Mouse (Mus musculus): ENCODE measurements around the gene 1700001P01Rik.
"Not testable (repeated sequence)": the region's sequence is repeated elsewhere in the genome, so short reads cannot be mapped to it uniquely, and the experiment has no call there.

The 1700001P01Rik gene

DNA sequence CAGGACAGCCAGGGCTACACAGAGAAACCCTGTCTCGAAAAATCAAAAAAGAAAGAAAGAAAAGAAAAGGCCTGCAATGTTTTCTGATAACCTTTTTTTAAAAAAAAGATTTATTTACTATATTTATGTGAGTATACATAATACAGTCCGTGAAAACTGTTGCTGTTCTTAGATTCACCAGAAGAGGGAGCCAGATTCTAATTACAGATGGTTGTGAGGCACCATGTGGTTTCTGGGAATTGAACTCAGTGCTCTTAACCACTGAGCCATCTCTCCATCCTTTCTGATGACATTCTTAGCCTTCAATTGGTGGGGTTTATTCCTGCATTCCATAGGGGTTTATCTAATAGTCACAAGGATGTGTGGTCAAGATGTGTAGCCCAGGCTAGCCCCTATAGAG is 17.4 kb upstream of the 1700001P01Rik start:
- DNase-seq (ENCODE audit: extremely low read depth, low read depth): no peak

DNA sequence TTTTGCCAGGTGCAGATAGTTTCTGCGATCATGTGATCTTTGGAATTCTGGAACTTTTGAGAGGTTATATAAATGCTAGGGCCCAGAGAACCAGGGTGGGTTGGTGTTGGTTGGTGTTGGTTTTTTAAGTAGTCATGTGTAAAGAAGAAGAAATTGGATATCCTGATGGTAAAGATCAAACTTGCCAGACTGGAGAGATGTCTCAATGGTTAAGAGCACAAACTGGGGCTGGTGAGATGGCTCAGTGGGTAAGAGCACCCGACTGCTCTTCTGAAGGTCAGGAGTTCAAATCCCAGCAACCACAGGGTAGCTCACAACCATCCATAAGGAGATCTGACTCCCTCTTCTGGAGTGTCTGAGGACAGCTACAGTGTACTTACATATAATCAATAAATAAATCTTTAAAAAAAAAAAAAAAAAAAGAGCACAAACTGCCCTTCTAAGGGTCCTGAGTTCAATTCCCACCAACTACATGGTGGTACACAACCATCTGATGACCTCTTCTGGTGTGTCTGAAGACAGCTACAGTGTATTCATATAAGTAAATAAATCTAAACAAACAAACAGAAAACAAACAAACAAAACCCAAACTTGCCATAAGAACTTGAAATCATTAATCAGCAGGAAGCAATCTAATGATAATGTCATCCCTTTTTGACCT is 15.2 kb upstream of the 1700001P01Rik start:
- DNase-seq (ENCODE audit: extremely low read depth, low read depth): not testable (repeated sequence)

DNA sequence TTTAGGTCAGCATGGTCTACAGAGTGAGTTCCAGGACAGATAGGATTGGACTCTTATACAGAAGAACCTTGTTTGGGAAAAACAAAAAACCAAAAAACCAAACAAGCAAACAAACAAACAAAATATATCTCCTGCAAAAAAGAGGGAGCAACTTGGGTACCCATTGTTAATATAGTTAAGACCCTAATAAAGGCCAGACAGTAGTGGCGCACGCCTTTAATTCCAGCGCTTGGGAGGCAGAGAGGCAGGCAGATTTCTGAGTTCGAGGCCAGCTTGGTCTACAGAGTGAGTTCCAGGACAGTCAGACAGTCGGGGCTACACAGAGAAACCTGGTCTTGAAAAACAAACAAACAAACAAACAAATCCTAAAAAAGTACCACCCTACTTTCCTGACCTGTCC is 14.0 kb upstream of the 1700001P01Rik start:
- no peak for DNase-seq (ENCODE audit: extremely low read depth, low read depth)

DNA sequence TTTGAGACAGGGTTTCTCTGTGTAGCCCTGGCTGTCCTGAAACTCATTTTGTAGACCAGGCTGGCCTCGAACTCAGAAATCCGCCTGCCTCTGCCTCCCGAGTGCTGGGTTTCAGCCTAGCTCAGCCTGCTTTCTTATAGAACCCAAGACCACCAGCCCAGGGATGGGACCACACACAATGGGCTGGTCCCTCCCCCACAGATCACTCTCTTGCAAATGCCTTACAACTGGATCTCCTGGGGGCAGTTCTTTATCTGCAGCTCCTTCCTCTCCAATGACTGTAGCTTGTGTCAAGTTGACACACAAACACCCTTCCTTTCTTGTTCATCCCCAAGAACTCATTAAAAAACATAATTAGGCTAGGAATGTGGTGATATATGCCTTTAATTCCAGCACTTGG is 12.2 kb upstream of the 1700001P01Rik start:
- DNase-seq (ENCODE audit: extremely low read depth, low read depth): no peak

DNA sequence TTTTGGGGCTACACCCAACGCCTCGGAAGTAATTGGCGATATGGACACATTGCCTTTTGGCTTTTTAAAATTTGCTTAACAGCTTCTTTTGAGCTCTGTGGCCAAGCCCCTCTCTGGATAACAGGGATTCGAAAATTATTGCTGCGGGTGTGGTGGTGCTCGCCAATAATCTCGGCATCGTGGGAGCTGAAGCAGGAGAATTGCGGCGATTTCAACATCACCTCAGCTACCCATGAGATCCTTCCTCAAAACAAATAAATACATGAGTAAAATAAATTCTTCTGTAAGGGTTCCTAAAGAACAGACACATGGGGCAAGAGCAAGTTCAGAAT is 6.8 kb upstream of the 1700001P01Rik start:
- DNase-seq (ENCODE audit: extremely low read depth, low read depth): no peak

DNA sequence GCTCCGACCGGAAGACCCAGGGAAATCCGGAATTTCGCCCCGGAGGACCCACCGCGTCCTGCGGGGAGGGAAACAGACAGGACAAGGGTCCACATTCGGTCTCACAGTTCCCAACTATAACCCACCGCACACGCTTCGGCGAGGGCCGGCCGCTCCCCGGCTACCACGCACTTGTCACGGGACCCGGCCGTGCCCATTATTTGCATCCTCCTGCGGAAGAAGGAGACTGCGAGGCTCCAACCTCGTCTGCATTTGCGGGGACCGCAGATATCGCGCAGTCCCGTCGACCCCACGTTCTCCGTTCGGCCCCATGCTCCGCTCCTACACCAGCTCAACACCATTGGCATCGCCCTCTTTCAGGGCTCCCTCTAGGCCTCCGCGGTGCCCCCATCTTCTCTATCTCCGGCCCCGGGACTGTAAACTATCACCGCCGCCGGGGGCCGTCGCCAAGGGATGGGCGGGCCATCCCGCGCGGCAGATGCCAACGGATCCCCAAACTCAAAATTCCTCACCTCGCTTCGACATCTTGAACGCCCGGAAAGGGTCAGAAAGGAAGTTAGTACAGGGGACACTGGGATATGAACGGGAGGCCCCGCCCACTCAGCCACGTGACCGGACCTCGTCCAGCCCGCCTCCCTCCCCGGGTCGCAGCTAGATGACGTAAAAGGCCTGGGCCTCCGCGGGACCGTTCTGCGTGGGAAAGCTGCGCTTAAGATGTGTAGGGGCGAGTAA is 6.3 kb upstream of the 1700001P01Rik start, which contains the start of gene Rpl23:
Rpl23 (minus strand) TSS at position 606 of the 732 bp plus-strand sequence.
- DNase-seq (ENCODE audit: extremely low read depth, low read depth): peak; percentile 88

DNA sequence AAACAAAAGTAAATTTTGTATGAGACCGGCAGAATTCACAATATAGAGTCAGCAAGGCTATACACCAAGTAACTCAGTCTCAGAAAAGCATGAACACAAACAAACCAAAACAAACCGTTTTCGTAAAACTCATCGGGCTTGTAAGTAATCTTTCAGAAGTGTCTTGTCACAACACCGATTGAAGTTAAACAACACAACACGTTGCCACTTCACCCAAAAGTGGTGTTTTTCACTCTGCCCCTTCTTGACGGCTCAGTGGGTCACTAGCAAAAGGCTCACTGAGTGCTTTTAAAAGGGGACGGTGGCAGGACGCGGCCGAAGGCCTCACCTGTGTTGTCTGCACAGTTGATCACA is 5.7 kb upstream of the 1700001P01Rik start:
- DNase-seq (ENCODE audit: extremely low read depth, low read depth): no peak

DNA sequence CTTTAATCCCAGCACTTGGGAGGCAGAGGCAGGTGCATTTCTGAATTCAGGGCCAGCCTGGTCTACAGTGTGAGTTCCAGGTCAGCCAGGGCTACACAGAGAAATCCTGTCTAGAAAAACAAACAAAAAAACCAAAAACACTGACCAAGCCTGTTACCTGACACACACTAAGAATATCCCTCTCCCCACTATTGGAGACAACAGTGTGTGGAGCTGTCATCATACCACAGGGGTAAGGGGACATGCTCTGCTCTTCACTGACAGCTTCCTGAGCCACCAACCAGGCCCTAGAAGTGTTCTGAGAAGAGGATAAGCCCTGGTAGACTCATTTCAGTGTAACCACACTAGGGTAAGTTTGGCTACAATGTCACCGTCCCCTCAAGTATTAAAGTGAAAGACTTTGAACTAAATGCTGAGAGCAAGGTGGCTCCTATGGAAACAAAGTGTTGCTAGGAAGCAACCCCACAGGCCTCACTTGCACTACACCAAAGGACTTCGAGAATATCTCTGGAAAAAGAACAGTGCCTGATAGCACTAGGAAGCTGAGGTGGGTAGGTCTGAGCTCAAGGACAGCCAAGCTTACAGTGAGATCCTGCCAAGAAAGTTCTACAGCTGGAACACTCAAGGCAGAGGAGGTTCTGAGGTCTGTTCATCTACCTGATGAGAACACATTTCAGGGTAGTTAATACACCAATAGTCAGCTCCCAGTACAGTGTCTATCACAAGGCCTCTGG is 4.4 kb upstream of the 1700001P01Rik start:
- DNase-seq (ENCODE audit: extremely low read depth, low read depth): no peak

DNA sequence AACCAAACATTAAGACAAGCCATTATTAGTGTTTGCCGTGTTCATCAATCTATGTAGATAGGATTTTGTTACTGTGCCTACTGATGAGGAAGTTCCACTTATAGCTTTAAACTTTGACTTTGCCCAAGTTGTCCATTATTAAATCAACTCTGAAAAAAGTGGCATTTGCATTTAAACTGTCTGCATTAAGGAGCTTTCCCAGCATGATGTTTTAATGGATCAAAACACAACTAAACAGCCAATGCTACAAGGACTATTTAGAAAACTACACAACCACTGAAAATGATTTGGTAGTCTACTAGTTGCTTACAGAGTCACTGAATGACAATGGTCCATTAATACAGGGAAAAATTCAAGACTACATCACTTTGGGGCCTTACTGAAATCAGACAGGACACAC is 3.2 kb upstream of the 1700001P01Rik start:
- DNase-seq (ENCODE audit: extremely low read depth, low read depth): no peak

DNA sequence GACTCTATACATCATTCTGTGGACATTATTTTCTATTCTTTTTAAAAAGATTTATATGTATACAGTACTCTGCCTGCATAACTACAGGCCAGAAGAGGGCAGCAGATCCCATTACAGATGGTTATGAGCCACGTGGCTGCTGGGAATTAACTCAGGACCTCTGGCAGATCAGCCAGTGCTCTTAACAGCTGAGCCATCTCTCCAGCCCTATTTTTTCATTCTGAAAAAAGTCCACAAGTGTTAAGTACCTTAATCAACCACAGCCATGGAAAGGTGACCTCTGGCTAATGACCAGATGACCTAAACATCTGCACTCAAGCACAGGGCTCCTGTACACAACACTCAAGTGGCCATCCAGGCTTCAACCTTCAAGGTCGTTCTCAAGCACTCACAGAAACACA is 1.4 kb upstream of the 1700001P01Rik start:
- no peak for DNase-seq (ENCODE audit: extremely low read depth, low read depth)

DNA sequence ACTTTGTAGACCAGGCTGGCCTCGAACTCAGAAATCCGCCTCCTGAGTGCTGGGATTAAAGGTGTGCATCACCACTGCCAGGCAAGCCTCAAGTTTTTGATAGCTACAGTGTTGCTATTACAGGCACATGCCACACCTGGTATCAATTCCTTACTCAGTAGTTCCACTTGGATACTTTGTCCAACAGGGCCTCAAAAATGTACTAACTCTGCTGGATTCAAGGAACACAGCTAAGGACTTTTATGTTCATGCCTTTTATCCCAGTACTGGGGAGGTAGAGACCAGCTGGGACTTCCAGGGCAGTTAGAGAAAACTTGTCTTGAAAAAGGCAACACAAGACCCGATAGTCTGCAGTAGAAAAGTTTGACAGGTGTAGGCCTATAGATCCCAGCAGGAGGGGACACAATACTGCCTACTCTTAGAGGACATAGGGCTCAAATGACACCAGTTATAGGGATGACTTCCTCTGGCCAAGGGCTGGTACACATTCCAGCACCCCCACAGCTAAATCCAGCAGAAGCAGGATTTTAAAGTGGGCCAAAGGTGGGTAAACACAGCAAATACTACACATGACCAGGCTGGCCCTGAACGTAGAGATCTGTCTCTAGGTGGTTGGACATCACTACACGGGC is 895 bp upstream of the 1700001P01Rik start:
- DNase-seq (ENCODE audit: extremely low read depth, low read depth): no peak

DNA sequence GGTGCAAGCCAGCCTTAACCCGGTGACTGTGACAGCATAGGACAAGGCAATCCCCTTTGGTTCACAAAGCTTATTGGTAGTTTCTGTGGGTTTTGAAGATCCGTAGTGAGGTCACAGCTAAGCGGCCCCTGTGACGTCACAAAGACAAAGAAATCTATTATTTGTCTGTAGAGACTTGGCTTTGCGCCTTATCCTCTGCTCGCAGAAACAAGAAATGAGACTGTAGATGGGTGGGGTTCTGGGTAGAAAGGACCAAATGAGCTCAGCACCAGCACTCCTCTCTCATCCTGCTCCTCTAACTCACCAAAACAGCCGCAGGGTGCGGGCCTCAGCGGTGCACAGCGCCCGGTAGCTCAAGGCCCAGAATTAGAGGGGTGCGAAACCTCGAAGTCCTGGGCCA is 532 bp downstream of the 1700001P01Rik start:
- no peak for DNase-seq (ENCODE audit: extremely low read depth, low read depth)

DNA sequence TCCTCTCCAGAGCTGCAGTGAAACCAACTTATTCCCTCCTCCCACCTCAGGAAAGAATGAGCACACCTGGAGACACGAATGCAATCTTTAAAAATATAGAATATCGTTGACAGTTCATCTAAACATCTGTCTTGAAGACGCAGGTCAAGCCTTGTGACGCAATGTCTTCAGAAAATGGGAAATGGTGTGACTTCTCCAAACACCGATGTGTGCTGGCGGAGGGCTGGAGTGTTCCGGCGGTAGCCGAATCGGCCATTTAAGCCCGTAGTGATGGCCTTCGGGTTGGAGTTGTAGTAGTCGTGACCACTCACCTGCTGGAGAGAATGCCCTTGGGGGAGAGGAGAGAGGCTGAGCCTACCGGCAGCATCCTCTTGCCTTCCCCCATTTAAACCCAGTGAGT is 4.3 kb downstream of the 1700001P01Rik start:
- no peak for DNase-seq (ENCODE audit: extremely low read depth, low read depth)

DNA sequence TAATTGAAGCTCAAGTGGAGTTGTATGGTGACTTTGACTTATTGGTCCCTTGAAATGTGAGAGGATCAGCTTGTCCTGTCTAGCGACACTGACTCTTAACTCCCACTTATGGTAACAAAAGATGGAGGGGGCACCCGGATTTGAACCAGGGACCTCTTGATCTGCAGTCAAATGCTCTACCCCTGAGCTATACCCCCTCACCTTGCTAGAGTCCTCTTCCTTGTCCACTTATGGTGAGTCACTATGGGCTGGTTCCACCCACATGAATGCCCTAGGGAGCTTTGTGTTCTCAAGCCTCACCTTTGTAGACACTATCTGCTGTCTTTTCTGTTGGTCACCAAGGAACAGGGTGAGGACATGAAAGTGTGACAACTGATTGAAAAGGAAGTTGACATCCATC is 6.0 kb downstream of the 1700001P01Rik start:
- DNase-seq (ENCODE audit: extremely low read depth, low read depth): no peak

DNA sequence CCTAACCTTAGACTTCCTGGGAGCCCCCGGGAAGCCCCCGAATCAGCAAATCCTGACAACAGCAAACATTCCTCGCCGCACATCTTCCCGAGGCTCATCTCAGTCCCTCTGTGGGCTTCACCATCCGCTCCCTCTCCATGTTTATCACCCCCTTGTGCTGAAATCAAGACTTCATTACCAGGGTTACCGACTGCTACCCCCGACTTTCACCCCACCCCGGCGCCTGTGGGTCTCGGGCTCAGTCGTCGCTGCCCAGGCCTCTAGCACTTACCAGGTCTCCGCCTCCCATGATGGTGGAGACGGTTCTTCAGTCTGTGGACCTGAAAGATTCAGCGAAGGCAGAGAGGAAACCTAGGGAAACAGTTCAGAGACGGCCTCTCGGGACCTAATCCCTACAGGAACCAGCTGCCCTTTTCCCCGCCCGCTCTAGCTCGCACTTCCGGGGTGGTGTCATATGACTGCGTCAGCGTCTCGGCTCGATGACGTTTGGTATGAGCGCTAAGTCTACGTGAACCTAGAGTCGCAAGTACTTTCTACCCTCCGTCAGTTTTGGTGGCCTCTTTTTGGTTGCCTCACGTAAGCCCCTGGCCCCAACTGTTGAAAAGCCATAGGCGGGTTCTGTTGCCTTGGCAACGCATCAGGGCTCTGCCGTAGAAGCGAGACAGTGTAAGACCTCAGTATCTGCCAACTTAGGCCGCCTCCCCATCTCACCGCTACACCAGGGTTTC is 9.4 kb downstream of the 1700001P01Rik start, which contains the start of gene Cwc25:
Cwc25 (minus strand) TSS at position 403 of the 728 bp plus-strand sequence.
- DNase-seq (ENCODE audit: extremely low read depth, low read depth): peak; percentile 97

DNA sequence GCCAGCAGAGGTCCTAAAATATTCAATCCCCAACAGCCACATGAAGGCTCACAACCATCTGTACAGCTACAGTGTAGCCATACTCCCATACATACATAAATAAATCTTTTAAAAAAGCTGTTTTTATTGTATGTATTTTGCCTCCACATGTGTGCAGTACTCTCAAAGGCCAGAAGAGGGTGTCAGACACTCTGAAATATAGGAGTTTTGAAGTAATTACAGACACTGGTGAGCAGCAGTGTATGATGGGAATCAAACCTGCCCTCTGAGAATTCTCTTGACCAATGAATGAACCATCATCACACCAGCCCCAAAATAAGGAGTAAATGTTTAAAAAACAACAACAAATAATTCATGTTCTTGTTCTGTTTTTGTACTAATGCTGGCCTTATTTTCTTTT is 14.1 kb downstream of the 1700001P01Rik start:
- DNase-seq (ENCODE audit: extremely low read depth, low read depth): no peak

DNA sequence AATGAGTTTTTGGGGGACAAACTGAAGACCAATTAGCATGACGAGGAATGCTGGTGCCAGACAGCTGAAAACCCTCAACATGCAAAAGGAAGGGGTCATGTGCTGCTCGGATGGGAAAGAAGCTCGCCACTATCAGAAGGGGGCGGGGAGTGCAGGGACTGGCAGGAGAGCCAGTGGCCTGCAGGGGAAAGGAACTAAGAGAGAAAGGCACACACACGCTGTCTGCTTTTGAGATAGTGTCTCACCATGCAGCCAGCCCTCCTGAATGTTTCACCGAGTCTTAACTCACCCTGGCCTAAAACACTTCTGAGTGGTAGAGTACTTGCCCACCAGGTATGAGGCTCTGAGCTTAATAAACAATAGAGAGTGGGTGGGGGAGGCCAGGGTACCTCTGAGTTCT is 16.8 kb downstream of the 1700001P01Rik start:
- no peak for DNase-seq (ENCODE audit: extremely low read depth, low read depth)

DNA sequence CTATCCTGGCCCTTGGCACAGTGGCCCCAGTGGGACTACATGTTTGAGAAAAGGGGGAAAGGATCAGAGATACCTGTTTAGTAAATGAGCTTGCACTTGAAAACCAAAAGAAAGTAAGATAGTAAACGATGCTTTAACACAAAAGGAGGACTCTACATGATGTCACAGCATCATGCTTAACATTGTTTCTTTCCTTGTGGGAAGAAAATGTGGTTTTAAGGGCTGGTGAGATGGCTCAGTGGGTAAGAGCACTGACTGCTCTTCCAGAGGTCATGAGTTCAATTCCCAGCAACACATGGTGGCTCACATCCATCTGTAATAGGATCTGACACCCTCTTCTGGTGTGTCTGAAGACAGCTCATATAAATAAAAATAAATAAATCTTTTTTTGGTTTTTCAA is 17.6 kb downstream of the 1700001P01Rik start:
- DNase-seq (ENCODE audit: extremely low read depth, low read depth): no peak

DNA sequence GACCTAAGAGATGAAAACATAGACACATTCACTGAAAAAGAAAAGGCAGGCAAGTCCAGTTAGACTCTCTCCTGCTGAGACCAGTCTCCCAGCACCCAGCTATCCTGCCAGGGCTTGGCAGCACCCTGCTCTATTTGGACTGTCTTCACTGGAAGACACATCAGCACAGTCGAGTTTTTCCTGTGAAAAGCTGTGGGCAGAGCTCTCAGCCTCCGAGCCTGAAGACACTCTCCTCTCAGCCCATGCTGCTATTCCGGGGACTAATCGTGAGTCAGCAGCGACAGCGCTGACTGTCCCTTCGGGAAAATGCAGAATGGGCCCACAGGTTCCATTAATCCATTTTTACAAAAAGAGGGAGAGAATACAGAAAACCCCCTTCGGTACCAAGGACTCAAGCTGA is 22.4 kb downstream of the 1700001P01Rik start:
- DNase-seq (ENCODE audit: extremely low read depth, low read depth): no peak

DNA sequence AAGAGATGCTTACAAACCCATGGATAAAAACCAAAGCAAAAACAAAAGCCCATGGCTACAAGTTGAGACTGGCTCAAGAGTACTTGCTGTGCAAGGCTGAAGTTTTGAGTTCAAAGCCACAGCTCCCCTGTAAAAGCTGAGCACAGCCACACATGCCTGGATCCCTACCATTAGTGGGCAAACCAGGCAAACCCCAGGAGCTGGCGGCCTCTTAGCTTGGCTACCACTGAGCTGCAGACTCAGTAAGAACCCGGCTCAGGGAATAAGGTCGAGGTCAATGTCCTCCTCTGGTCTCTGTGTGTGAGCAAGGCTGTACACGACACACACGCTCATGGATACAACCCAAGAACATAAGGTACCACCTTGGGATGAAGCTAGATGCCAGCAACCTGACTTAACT is 27.2 kb downstream of the 1700001P01Rik start:
- DNase-seq (ENCODE audit: extremely low read depth, low read depth): no peak

DNA sequence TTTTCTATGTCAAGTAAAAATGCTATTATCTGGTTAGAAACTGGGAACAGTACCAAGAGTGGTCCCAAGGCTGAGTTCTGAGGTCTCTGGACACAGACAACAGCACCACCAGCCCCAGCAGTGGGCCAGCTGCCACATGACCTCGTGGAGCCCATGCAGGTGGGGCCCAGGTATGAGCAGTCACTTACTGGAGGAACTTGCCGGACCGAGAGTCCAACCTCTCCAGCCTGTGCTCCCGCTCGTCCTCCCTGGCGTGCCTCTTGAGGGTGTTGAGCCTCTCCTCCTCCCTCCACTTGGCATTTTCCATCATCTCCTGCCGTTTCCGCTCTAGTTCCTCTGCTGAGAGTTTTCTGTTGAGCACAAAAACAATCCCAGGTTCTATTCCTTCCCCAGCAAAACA is 27.9 kb downstream of the 1700001P01Rik start:
- no peak for DNase-seq (ENCODE audit: extremely low read depth, low read depth)

Measured in MEL-GATA-1-ER (cell line).